Mouse (Mus musculus) E14TG2a.4 (cell line): ENCODE measurements at regions not wholly inside any gene's neighbourhood (a gene's known extent, or its start where the extent isn't known, plus 50 kb on each side); places are given as distances from the start of the nearest gene placed in this dataset.
A peak's percentile ranks its signal among the peaks of the same experiment; 100 is the strongest.

Experiments used
- H3K27me3 ChIP-seq: 2 replicates; pipeline ENCODE4 v1.6.1; 2014; ENCODE audit warnings: low read length, control low read depth; ENCODE audit not compliant: insufficient read depth
- H3K36me3 ChIP-seq: 2 replicates; pipeline ENCODE4 v1.6.1; 2014; ENCODE audit warnings: low read length, control low read depth; ENCODE audit not compliant: insufficient read depth
- H3K4me1 ChIP-seq: replicated peaks from 2 replicates; pipeline ENCODE4 v1.6.1; 2014; ENCODE audit warnings: low read depth, low read length, control low read depth
- H3K4me3 ChIP-seq: replicated peaks from 2 replicates; pipeline ENCODE4 v1.5.1; 2014; ENCODE audit warnings: mild to moderate bottlenecking, low read length
- H3K9me3 ChIP-seq: 2 replicates; pipeline ENCODE4 v1.6.1; 2014; ENCODE audit warnings: low read length, control low read depth
- CTCF ChIP-seq: conservative IDR thresholded peaks from 2 replicates; pipeline ENCODE4 v1.5.1; 2014; ENCODE audit warnings: low read length
- NANOG ChIP-seq: IDR thresholded peaks from 2 replicates; pipeline ENCODE4 v1.6.1; 2014; ENCODE audit warnings: borderline replicate concordance, low read length, mixed read lengths
- POU5F1 ChIP-seq: IDR thresholded peaks from 2 replicates; pipeline ENCODE4 v1.6.1; 2014; ENCODE audit warnings: low read length, borderline replicate concordance

GRCm38 (mm10) chr10:30470831-30471230, 129.7 kb downstream of the Trmt11 start:
- Histone ChIP-seq H3K9me3 (peaks cover 10% of the 10 kb centered on the region; the same call in 1 of the 2 replicates), H3K36me3 (no peaks in the 10 kb centered on the region), H3K4me1 (no peaks in the 10 kb centered on the region), H3K27me3 (no peaks in the 10 kb centered on the region), H3K4me3 (no peak overlapping the region)
- no peak for TF ChIP-seq NANOG
- no peak for TF ChIP-seq CTCF
- no peak for TF ChIP-seq POU5F1

- TF ChIP-seq POU5F1: no peak
- no peak for TF ChIP-seq CTCF
- TF ChIP-seq NANOG: no peak
- no peak overlapping the region for H3K4me3 ChIP-seq
- H3K9me3 ChIP-seq: no peaks in the 10 kb centered on the region
- no peaks in the 10 kb centered on the region for H3K27me3 ChIP-seq
- H3K36me3 ChIP-seq: no peaks in the 10 kb centered on the region
- no peaks in the 10 kb centered on the region for H3K4me1 ChIP-seq
Measured at GRCm38 (mm10) chr10:30450616-30451015, 149.9 kb downstream of the Trmt11 start.

- TF ChIP-seq NANOG (no peak), CTCF (no peak)
- Histone ChIP-seq H3K9me3 (no peaks in the 10 kb centered on the region), H3K4me3 (no peak overlapping the region), H3K27me3 (no peaks in the 10 kb centered on the region), H3K4me1 (no peaks in the 10 kb centered on the region), H3K36me3 (no peaks in the 10 kb centered on the region)
Measured at GRCm38 (mm10) chr10:30447057-30447456, 153.5 kb downstream of the Trmt11 start.

GRCm38 (mm10) chr10:30446572-30446971, 154.0 kb downstream of the Trmt11 start:
- no peak overlapping the region for H3K4me3 ChIP-seq
- H3K36me3 ChIP-seq: no peaks in the 10 kb centered on the region
- no peaks in the 10 kb centered on the region for H3K4me1 ChIP-seq
- no peaks in the 10 kb centered on the region for H3K9me3 ChIP-seq
- no peak for TF ChIP-seq NANOG
- TF ChIP-seq POU5F1: no peak
- no peak for TF ChIP-seq CTCF
- H3K27me3 ChIP-seq: no peaks in the 10 kb centered on the region

- Histone ChIP-seq H3K4me3 (no peak overlapping the region), H3K9me3 (no peaks in the 10 kb centered on the region), H3K36me3 (no peaks in the 10 kb centered on the region), H3K27me3 (no peaks in the 10 kb centered on the region), H3K4me1 (no peaks in the 10 kb centered on the region)
- no peak for TF ChIP-seq POU5F1
- peak; percentile 32; the same call in 1 of the 2 replicates for TF ChIP-seq NANOG
Measured at GRCm38 (mm10) chr10:30439802-30440201, 160.7 kb downstream of the Trmt11 start.

GRCm38 (mm10) chr10:30426420-30426923, 174.1 kb downstream of the Trmt11 start:
- Histone ChIP-seq H3K27me3 (no peaks in the 10 kb centered on the region), H3K9me3 (no peaks in the 10 kb centered on the region), H3K4me1 (no peaks in the 10 kb centered on the region), H3K4me3 (no peak overlapping the region), H3K36me3 (no peaks in the 10 kb centered on the region)
- TF ChIP-seq POU5F1 (no peak), NANOG (no peak), CTCF (no peak)

GRCm38 (mm10) chr10:30419391-30420043, 181.0 kb downstream of the Trmt11 start:
- Histone ChIP-seq H3K4me3 (no peak overlapping the region), H3K36me3 (no peaks in the 10 kb centered on the region), H3K27me3 (no peaks in the 10 kb centered on the region), H3K4me1 (no peaks in the 10 kb centered on the region), H3K9me3 (no peaks in the 10 kb centered on the region)
- TF ChIP-seq NANOG: no peak
- TF ChIP-seq CTCF: no peak; the same call in 1 of the 2 replicates
- no peak for TF ChIP-seq POU5F1

GRCm38 (mm10) chr10:30416314-30416713, 184.2 kb downstream of the Trmt11 start:
- H3K9me3 ChIP-seq: no peaks in the 10 kb centered on the region
- H3K27me3 ChIP-seq: no peaks in the 10 kb centered on the region
- no peaks in the 10 kb centered on the region for H3K4me1 ChIP-seq
- no peak overlapping the region for H3K4me3 ChIP-seq
- H3K36me3 ChIP-seq: no peaks in the 10 kb centered on the region
- TF ChIP-seq CTCF: no peak
- TF ChIP-seq NANOG: no peak
- no peak for TF ChIP-seq POU5F1

GRCm38 (mm10) chr10:30411736-30412135, 188.8 kb downstream of the Trmt11 start:
- no peak overlapping the region for H3K4me3 ChIP-seq
- H3K36me3 ChIP-seq: no peaks in the 10 kb centered on the region
- H3K27me3 ChIP-seq: no peaks in the 10 kb centered on the region
- no peaks in the 10 kb centered on the region for H3K9me3 ChIP-seq
- TF ChIP-seq NANOG (no peak), POU5F1 (no peak), CTCF (no peak)
- no peaks in the 10 kb centered on the region for H3K4me1 ChIP-seq
